Mouse (Mus musculus) heart, adult 2 months (tissue): Measurements from ENCODE around the gene Ctnna2. TPM values are rescaled to one million over a fixed set of nuclear protein-coding genes. Genes with fewer than 3 reads are reported as not detected.

Experiments used
- DNase-seq, 2 experiments: peaks; one replicate each; pipeline ENCODE4 v3.0.0; 2021
- H3K27ac ChIP-seq: fragments of 200-600 bp; 2 replicates; pipeline ENCODE4 v1.8.1; 2022
- H3K27me3 ChIP-seq: fragments of 200-500 bp; 2 replicates; pipeline ENCODE4 v1.6.1; 2012; ENCODE audit warnings: mild to moderate bottlenecking, low read length, inconsistent platforms, mixed read lengths; ENCODE audit not compliant: control insufficient read depth, insufficient read depth
- H3K36me3 ChIP-seq: fragments of 200-500 bp; 2 replicates; pipeline ENCODE4 v1.6.1; 2012; ENCODE audit warnings: low read length, inconsistent platforms; ENCODE audit not compliant: control insufficient read depth, insufficient read depth
- H3K4me1 ChIP-seq: fragments of 200-500 bp; 2 replicates; pipeline ENCODE4 v1.6.1; 2011; ENCODE audit warnings: low read length; ENCODE audit not compliant: control insufficient read depth, insufficient read depth
- H3K4me3 ChIP-seq: fragments of 200-600 bp; 2 replicates; pipeline ENCODE4 v1.8.1; 2022
- H3K79me2 ChIP-seq: fragments of 200-500 bp; replicated peaks from 2 replicates; pipeline ENCODE4 v1.6.1; 2012; ENCODE audit warnings: mild to moderate bottlenecking, inconsistent platforms, low read length, moderate library complexity, mixed read lengths; ENCODE audit not compliant: control insufficient read depth, insufficient read depth
- H3K9ac ChIP-seq: fragments of 200-500 bp; 2 replicates; pipeline ENCODE4 v1.6.1; 2012; ENCODE audit warnings: low read depth, mild to moderate bottlenecking, control low read depth, inconsistent platforms, low read length, mixed read lengths
- CTCF ChIP-seq: fragments of 200-600 bp; IDR thresholded peaks from 2 replicates; pipeline ENCODE4 v1.8.1; 2022; ENCODE audit warnings: antibody characterized with exemption, mild to moderate bottlenecking, moderate library complexity
- EP300 ChIP-seq: fragments of 200-500 bp; IDR thresholded peaks from 2 replicates; pipeline ENCODE4 v1.6.1; 2011; ENCODE audit warnings: low read depth, low read length, control low read depth; ENCODE audit not compliant: insufficient read depth
- POLR2A ChIP-seq: fragments of 200-500 bp; IDR thresholded peaks from 2 replicates; pipeline ENCODE4 v1.6.1; 2011; ENCODE audit warnings: mild to moderate bottlenecking, low read depth, low read length, control low read depth; ENCODE audit not compliant: insufficient read depth
- WGBS: fragments of 180-500 bp; shearing (Covaris S2); methylation state at CpG from one replicate; pipeline ENCODE4 v1.1.7; 2018; 5-methylcytosine and 5-hydroxymethylcytosine counted together
- intact Hi-C: fragments of 180-260 bp; cut with DNase I; formaldehyde crosslinking; loops from one replicate; pipeline ENCODE4 v1.15.1; 2025
- polyA plus RNA-seq: library from polyadenylated mRNA; depleted of rRNA; stranded (reverse); fragments of >200 nt; gene quantifications from 2 replicates; pipeline ENCODE4 v1.2.3, GENCODE M21; 2012
- total RNA-seq, 2 experiments: library from RNA; stranded (reverse); gene quantifications; 2 replicates each; pipeline ENCODE4 v1.2.3; 2021

Ctnna2 gene
- total and polyA plus RNA-seq, 3 experiments = 0.06 TPM; not detected in 2

DNA sequence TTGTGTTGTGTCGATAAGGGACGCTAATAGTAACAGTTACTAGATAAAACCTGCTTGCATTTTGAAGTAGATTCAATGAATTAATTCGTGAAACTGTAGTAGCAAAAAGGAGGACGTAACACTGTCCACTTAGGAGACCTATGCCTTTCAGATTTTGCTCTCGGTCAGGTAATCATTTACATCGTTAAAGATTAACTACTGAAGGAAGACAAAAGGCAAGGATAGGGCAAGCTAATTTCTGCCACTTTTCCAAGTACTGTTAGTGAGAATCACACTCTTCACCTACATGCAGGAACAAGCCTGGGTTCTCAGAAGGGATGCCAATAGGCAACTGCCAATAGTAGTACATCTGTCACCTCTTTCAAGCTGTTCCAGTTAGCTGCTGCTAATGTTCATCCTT, 578.7 kb downstream of the Ctnna2 start:
- Histone ChIP-seq H3K27me3 (no peaks in the 10 kb centered on the region), H3K4me1 (no peaks in the 10 kb centered on the region), H3K27ac (no peak overlapping the region), H3K36me3 (no peaks in the 10 kb centered on the region), H3K4me3 (no peak overlapping the region), H3K9ac (no peak overlapping the region), H3K79me2 (no peaks in the 10 kb centered on the region)
- WGBS = 79% methylated on average over 6 of the region's 6 CpGs
- intact Hi-C loops = no loop called here
- no peak for TF ChIP-seq CTCF
- TF ChIP-seq EP300 = no peak
- no peak for TF ChIP-seq POLR2A
- no peak for DNase-seq

- no peak for TF ChIP-seq EP300
- no peak for TF ChIP-seq POLR2A
- no peak for TF ChIP-seq CTCF
- Histone ChIP-seq H3K9ac (no peak overlapping the region), H3K27ac (no peak overlapping the region), H3K36me3 (no peaks in the 10 kb centered on the region), H3K4me3 (no peak overlapping the region), H3K27me3 (no peaks in the 10 kb centered on the region), H3K79me2 (no peaks in the 10 kb centered on the region), H3K4me1 (no peaks in the 10 kb centered on the region)
- intact Hi-C loops = no loop called here
- no peak for DNase-seq
- 68% methylated on average over 1 of the region's 1 CpGs for WGBS
Measured at GRCm38 (mm10) chr6:77391663-77392062, 587.8 kb downstream of the Ctnna2 start.

DNA sequence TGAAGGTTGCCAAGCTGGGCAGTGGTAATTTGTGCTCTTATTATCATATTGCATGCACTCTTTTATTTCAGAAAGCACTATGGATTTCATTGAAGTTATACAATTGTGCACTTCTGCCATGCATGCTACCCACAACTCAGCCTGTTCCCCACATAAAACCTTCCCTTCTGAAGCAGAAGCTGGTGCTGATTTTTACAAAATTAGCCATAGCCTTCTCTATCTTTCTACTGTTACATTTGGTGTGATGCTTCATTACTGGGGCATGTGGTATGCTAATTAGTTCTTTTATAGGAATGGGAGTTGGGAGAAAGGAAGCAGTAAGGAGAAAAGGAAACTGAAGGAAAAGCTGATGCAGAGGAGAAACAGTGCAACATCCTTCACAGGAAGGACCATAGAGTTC, 598.2 kb downstream of the Ctnna2 start:
- Histone ChIP-seq H3K36me3 (no peaks in the 10 kb centered on the region), H3K27me3 (no peaks in the 10 kb centered on the region), H3K79me2 (no peaks in the 10 kb centered on the region), H3K4me3 (no peak overlapping the region), H3K4me1 (no peaks in the 10 kb centered on the region), H3K9ac (no peak overlapping the region), H3K27ac (no peak overlapping the region)
- intact Hi-C loops = no loop called here
- DNase-seq = no peak
- TF ChIP-seq CTCF = no peak
- TF ChIP-seq EP300 = no peak
- TF ChIP-seq POLR2A = no peak

DNA sequence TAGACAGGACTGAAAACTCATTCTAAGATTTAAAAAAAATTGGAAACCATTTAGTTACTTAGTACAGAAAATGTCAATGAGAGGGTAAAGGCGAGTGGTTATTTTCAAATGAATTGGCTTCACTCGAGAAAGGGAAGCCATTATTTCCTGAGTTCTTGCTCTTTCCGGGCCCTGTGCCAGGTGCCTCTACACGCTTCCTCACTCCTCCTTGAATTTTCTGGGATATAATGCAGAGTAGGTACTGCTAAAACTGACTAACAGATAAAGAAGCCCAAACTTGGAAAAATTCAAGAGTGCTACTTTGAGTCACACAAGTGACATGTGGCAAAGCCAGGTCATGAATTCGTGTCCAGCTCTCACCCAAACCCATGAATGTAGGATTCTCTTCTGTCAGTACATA, 606.4 kb downstream of the Ctnna2 start:
- H3K27ac ChIP-seq = no peak overlapping the region
- TF ChIP-seq EP300 (no peak), POLR2A (no peak), CTCF (no peak)

GRCm38 (mm10) chr6:77371147-77371546, 608.4 kb downstream of the Ctnna2 start:
- Histone ChIP-seq H3K9ac (no peak overlapping the region), H3K36me3 (no peaks in the 10 kb centered on the region), H3K4me3 (no peak overlapping the region), H3K79me2 (no peaks in the 10 kb centered on the region), H3K27ac (no peak overlapping the region), H3K27me3 (no peaks in the 10 kb centered on the region), H3K4me1 (no peaks in the 10 kb centered on the region)
- no peak for DNase-seq
- 84% methylated on average over 2 of the region's 2 CpGs for WGBS
- intact Hi-C loops = no loop called here
- TF ChIP-seq EP300 = no peak

More for the DNA sequence above, 606.4 kb downstream of the Ctnna2 start:
- Histone ChIP-seq H3K4me1 (no peaks in the 10 kb centered on the region), H3K27me3 (no peaks in the 10 kb centered on the region), H3K79me2 (no peaks in the 10 kb centered on the region), H3K36me3 (no peaks in the 10 kb centered on the region), H3K4me3 (no peak overlapping the region), H3K9ac (no peak overlapping the region)
- WGBS = 21% methylated on average over 5 of the region's 5 CpGs
- intact Hi-C loops = no loop called here
- DNase-seq = no peak

DNA sequence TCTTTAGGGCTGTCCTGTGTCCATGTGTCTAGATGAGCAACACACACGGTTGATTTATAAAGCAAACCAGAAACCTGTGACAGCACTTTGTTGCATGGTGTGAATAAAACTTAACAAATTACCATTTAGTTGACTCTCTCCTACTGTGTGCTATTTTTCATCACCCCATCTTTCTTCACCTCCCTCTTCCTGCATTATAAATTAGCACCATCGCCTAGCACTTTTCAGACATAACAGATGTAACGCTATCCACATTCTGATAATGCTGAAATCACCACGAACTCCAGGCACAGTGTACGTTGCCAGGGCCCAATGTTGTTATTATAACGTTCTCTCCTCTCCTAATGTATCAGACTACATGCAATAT, 621.0 kb downstream of the Ctnna2 start:
- 59% methylated on average over 6 of the region's 6 CpGs for WGBS
- Histone ChIP-seq H3K9ac (no peak overlapping the region), H3K4me1 (no peaks in the 10 kb centered on the region), H3K27me3 (no peaks in the 10 kb centered on the region), H3K79me2 (no peaks in the 10 kb centered on the region), H3K27ac (no peak overlapping the region), H3K4me3 (no peak overlapping the region), H3K36me3 (no peaks in the 10 kb centered on the region)
- no peak for TF ChIP-seq CTCF
- TF ChIP-seq EP300 = no peak
- TF ChIP-seq POLR2A = no peak
- intact Hi-C loops = no loop called here
- DNase-seq = no peak
